Mouse (Mus musculus): Measurements from ENCODE around the gene Col6a5.

The Col6a5 gene

DNA sequence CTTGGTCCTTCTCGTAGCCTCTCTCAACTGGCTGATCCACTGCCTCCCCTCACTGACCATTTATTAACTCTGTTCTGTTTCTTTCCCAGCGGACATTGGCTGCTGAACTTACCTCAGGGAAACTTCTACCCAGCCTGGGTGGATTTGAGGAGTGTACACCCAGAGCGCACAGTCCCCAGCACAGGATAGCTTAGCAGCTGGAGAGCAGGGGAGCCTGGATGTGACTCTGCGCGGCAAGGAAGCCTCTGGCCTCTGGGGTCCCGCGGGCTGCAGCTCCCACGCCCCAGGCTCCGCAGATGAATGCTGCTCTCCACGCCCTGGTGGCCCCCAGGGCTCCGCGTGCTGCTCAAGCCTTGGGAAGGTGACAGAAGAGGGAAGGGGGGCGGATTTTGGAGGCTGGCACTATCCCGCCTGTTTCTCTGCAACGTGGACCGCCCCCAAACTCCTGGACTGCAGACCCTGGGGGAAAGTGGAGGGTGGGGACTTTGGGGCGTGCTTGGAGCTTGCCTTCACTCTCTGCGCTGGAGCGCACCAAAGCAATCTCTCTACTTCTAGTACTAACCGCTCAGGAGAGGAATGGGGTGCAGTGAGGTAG, 132.6 kb downstream of the Col6a5 start, which contains the start of gene Col6a6:
Gene Col6a6, minus strand, starts transcription at position 370 of the 595 bp plus-strand sequence.
- no peak for DNase-seq (ENCODE audit: low read depth in 2 of 2, low spot score in 2 of 2)

DNA sequence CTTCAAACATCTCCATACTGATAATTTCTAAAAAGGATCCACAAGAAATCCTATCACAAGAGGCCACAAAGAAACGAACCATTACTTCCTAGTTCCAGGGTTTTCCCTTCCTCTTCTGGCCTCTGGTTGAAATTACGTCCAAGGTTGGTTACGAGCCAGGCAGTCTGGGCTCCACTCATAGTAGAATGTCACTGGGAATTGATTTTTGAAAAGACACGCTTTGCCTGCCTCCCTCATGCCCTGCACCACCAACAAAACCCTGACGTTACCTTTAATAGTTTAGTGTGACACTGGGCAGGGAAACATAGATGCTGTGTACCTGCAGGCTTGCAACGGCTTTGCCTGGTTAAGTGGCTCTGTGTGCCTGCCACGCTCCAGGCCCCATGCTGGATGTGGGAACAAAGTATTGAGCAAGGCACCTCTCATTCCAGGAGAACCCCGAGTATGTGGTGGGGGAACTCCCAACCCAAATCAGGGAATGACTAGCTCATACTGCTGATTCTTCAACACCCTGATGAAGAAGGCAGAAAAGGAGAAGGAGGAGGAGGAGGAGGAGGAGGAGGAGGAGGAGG, 133.3 kb downstream of the Col6a5 start:
- DNase-seq (ENCODE audit: low read depth in 2 of 2, low spot score in 2 of 2), result no peak

DNA sequence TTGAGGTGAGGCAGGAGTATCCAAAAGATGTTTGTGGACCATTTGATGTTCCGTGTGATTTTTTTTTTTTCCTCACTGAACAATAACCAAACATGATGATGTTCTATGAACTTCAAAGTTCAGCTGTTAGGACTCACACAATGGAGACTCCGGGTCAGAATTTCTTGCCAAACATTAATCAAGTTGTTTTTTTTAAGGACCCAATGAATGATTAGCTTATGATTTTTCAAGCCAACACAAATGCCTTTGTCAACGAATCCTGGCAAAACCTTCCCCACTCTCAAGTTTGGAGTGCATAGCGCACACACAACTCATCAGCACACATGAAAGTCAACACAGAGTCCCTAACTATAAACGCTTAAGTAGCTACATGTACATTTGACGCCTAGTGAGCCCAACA, 139.7 kb downstream of the Col6a5 start:
- no peak for DNase-seq (ENCODE audit: low read depth in 2 of 2, low spot score in 2 of 2)

DNA sequence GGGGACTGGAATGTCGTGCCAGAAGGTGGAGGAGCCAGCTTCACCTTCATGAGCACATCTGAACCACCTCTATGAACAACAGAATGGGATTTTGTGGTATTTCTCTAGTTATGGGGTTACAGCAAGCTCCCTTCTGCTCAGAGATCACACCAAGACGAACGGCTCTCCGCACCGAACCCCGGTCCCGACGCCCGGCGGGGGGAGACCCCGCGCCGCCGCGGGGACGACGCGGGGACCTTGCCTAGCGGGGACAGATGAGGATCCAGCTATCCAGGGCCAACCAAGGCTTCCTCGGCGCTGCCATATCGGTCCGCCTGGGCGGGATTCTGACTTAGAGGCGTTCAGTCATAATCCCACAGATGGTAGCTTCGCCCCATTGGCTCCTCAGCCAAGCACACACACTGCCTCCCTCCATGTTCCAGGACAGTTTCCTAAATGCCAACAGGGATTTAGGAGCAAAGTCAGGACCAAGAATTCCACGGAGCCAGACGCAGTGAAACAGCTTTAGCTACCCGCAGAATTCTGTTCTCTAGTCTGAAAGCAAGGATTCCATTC, 141.2 kb downstream of the Col6a5 start:
- no peak for DNase-seq (ENCODE audit: low read depth in 2 of 2, low spot score in 2 of 2)

DNA sequence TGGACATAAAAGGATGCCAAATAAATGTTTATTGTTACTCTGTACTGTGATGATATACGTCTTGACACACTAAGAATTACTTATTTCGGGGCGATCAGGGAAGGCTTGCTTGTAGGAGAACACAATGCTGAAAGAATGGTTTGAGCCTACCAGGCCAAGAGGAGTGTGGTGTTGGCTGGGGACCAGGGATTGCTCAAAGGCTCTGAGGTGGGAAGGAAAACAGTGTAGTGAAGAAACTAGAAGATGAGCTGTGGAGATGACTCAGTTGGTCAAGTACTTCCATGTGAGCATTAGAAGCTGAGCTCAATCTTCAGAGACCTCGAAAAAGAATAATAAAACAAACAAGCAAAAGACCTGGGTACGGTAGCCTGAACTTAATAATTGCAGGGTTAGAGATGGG, 146.0 kb downstream of the Col6a5 start:
- no peak for DNase-seq (ENCODE audit: low read depth in 2 of 2, low spot score in 2 of 2)

DNA sequence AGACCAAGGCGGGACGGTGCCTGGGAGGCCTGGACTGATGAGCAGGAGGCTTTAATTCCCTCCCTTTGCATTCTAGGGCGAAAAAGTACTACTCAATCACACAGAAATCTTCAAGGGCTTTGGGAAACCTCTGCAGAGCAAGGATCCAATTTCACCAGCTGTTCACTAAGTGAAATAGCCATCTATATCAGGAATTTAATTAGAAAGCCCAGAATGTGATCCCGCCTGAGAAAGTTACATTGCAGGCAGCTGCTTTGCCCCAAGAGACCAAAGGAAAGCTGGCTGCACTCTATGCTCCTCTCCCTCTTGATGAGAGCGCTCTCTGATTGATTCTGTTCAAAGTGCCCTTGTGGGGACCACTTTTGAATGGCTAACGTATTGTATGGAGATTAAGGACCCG, 149.0 kb downstream of the Col6a5 start:
- DNase-seq (ENCODE audit: low read depth in 2 of 2, low spot score in 2 of 2), result no peak

DNA sequence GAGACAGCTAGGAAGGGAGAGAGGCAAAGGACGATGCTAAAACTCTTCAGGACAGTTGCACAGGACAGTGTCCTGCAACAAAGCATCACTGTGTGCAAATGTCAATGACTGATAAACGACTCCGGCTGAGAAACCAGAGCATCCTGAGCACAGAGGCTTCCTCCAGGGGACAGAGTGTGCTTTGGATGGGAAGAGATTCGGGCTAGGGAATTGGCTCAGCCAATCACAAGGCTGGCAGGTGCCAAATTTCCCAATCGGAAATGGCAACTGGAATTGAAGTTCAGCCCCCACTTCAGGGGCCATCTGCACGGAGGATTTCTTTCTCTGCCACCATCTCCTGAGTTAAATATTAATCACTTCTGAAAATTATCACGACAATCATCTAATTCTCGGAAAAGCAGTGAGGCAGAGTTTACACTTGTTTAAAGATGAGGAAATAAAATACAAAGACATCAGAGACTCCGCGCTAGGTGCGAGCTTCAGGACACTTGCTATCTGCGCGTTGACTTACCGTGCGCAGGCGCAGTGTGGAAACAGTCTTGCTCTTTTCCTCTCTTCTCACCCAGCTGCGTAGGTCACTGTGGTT, 151.4 kb downstream of the Col6a5 start:
- no peak for DNase-seq (ENCODE audit: low read depth in 2 of 2, low spot score in 2 of 2)

All from CD8-positive naive resting alpha-beta T cell, adult 2 months (primary cell).